In the genomic region with DNA sequence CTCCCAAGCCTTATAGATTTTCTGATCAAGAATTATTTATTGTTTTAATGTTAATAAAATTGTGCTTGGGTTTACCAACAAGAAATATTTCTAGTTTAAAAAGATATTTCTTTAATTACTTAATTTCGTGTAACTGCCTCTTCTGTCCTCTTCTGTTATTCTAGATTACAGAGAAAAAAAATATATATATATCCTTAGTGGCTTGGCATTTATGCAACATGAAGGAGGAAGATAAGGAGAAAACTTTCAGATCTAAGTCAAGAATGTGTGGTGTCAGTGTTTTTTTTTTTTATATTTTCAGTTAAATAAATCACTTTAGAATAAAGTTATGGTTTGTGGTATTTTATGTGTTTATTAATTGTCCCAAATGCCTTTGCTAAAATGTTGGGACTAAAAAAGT, we compare ENCODE assay signal across 17 mouse cellular contexts.
A peak's percentile ranks its signal among the peaks of the same experiment; 100 is the strongest.
DNase-seq lines count a peak whose midpoint lies in the region; TF ChIP-seq lines count a peak whose summit lies in the region.
"Had no signal": no experiment of that assay in that cellular context is flagged by ENCODE, and none has a peak within 500 bp of the region (broad histone marks: within the 10 kb centered on the region; RNA-seq: fewer than 3 reads in every experiment).

No protein-coding gene starts in this region.

- peaks cover 5 to 17% of the 10 kb centered on the region in 2 experiments for H3K4me1 ChIP-seq in MEL (ENCODE audit: control insufficient read depth in 1 of 2, insufficient read depth in 2 of 2, low read length in 2 of 2)

- TF ChIP-seq CTCF in MEL (IDR thresholded peaks at IDR 0.05 in 2 of 3, conservative IDR thresholded peaks at IDR 0.05 in 1 of 3; ENCODE audit: control insufficient read depth in 1 of 3, insufficient read depth in 1 of 3, low read depth in 2 of 3, low read length in 3 of 3, poor library complexity in 1 of 3, severe bottlenecking in 1 of 3): no peak

- no peaks in the 10 kb centered on the region for H3K9me3 ChIP-seq in MEL (replicated peaks; ENCODE audit: insufficient read depth, low read length)
- H3K9me3 ChIP-seq: G1E had no signal

- peak; percentile 64; a peak in 3 of 4 replicates for TF ChIP-seq EP300 in MEL (IDR thresholded peaks at IDR 0.05; ENCODE audit: low read depth in 1 of 2, low read length in 2 of 2)

- no peaks in the 10 kb centered on the region for H3K27me3 ChIP-seq in MEL (ENCODE audit: control insufficient read depth in 1 of 2, insufficient read depth in 2 of 2, low read length in 2 of 2)
- H3K27me3 ChIP-seq: CH12.LX, Patski had no signal

- H3K4me3 ChIP-seq in MEL (ENCODE audit: control insufficient read depth in 1 of 2, insufficient read depth in 1 of 2, low read depth in 2 of 2, low read length in 2 of 2): peak overlapping the region in 1 of 2 experiments; percentile 36; a peak in 1 of 4 replicates

- H3K27ac ChIP-seq in MEL (ENCODE audit: control insufficient read depth, low read depth, low read length): no peak overlapping the region

- no peaks in the 10 kb centered on the region for H3K79me2 ChIP-seq in MEL (ENCODE audit: control insufficient read depth, insufficient read depth, low read length, poor library complexity)

- TF ChIP-seq POLR2A in MEL (IDR thresholded peaks at IDR 0.05; ENCODE audit: control insufficient read depth in 1 of 2, insufficient read depth in 1 of 2, low read depth in 1 of 2, low read length in 2 of 2, poor library complexity in 1 of 2): no peak

- H3K36me3 ChIP-seq in MEL (ENCODE audit: control insufficient read depth in 1 of 2, insufficient read depth in 2 of 2, low read length in 2 of 2): peaks cover 0 to 14% of the 10 kb centered on the region in 2 experiments; a peak in 2 of 4 replicates
- H3K36me3 ChIP-seq: G1E had no signal

- H3K9ac ChIP-seq in MEL (ENCODE audit: control insufficient read depth, low read depth, low read length, poor library complexity, severe bottlenecking): no peak overlapping the region

- no peak for DNase-seq in MEL (ENCODE audit: low read depth, low spot score)
- DNase-seq in urinary bladder, adult 18-20 months (ENCODE audit: low spot score in 2 of 2): no peak
- DNase-seq: adrenal gland, adult 2 months; adrenal gland, adult 8-10 months; adrenal gland, postnatal 10 days; adrenal gland, postnatal 14 days; adrenal gland, postnatal 25 days; adrenal gland, postnatal 36 days; B cell, adult 2 months; cerebellum, adult 11 months; cerebellum, adult 11-12 months; cerebellum, adult 18-20 months; cerebellum, adult 2 months; cerebellum, adult 8-10 months had no signal

- no peak for TF ChIP-seq RAD21 in MEL (IDR thresholded peaks at IDR 0.05; ENCODE audit: low read depth, low read length)

TF ChIP-seq in MEL, 35 proteins besides CTCF, POLR2A, EP300 and RAD21:
- TF ChIP-seq TCF12 (IDR thresholded peaks at IDR 0.05; ENCODE audit: low read depth, low read length) (peak; percentile 76), MAZ (IDR thresholded peaks at IDR 0.05; ENCODE audit: low read depth, low read length) (no peak), GATA1 (IDR thresholded peaks at IDR 0.05; ENCODE audit: low read depth, low read length) (peak; percentile 35; the same call in 1 of the 2 replicates), ZNF384 (IDR thresholded peaks at IDR 0.05; ENCODE audit: low read depth, low read length) (peak; percentile 83), RCOR1 (IDR thresholded peaks at IDR 0.05; ENCODE audit: low read depth, low read length) (peak; percentile 42; the same call in 1 of the 2 replicates), E2F4 (IDR thresholded peaks at IDR 0.05; ENCODE audit: borderline replicate concordance, low read depth, low read length) (no peak), ZKSCAN1 (IDR thresholded peaks at IDR 0.05; ENCODE audit: low read depth, low read length) (no peak)
TF ChIP-seq in MEL: peak in this region for 4.
